Mouse (Mus musculus): ENCODE measurements around the gene Fgf11. TPM values are rescaled to one million over a fixed set of nuclear protein-coding genes. Genes with fewer than 3 reads are reported as not detected.

Gene Fgf11
- polyA plus RNA-seq, 1 experiment from 2014 or later: 2.5 TPM

DNA sequence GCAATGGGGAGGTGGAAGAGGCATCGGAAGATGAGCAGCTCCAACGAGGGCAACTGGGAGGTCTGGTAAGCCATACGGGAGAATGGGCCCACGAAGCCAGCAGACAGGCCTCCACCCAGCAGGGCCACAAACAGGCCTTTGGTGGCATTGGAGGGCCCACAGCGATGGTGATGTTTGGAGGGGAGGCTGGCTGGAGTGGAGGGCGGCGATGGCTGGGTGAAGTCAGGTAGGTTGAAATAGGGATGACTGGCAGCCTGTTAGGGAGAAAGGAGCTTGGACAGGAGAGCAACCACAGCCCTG, 40.8 kb downstream of the Fgf11 start:
- Histone ChIP-seq H3K4me1 (peaks cover 37% of the 10 kb centered on the region), H3K27ac (0 out of 2 replicates have a peak overlapping the region, but pooled peaks have one; percentile 100), H3K36me3 (no peaks in the 10 kb centered on the region), H3K9me3 (replicated peaks) (no peaks in the 10 kb centered on the region), H3K27me3 (no peaks in the 10 kb centered on the region), H3K4me2 (no peak overlapping the region), H3K4me3 (replicated peaks) (no peak overlapping the region), H3K9ac (no peak overlapping the region)
- no peak for ATAC-seq (replicated peaks; ENCODE audit: low FRiP score)
- 96% methylated on average over 7 of the region's 7 CpGs for WGBS

- 84% methylated on average over 14 of the region's 14 CpGs for WGBS
Observed at GRCm38 (mm10) chr11:69760160-69760900, 41.3 kb downstream of the Fgf11 start.

DNA sequence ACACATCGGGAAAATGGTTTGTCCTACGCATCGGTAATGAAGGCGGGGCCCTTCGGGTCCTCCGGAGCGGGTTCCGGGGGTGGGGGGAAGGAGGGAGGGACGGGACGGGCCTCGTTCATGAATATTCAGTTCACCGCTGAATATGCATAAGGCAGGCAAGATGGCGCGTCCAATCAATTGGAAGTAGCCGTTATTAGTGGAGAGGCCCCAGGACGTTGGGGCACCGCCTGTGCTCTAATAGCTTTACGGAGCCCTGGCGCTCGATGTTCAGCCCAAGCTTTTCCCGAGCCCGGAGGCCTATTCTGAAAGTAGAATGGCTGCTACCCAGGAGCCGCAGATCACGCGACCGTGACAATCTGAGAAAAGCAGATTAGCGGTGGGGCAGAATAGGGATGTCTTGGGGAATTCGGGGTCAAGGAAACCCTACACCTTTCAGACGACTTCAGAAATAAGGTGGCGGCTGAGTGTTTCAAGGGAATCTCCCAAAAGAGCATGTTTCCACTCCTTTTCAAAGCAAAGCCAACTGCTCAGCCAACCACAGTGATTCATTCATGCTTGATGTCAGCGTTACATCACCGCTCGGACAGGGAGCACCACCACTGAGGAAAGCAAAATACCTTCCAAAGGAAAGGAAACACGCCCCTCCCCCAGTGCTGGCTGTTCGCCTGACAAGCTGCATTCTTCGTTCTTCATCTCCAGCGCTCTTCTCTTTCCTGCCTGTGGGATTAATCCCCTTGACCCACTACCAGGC, 42.5 kb downstream of the Fgf11 start:
- no peaks in the 10 kb centered on the region for H3K9me3 ChIP-seq (replicated peaks)
- peak; percentile 89 for ATAC-seq (replicated peaks; ENCODE audit: low FRiP score)
- no peaks in the 10 kb centered on the region for H3K27me3 ChIP-seq
- H3K36me3 ChIP-seq: no peaks in the 10 kb centered on the region
- peak overlapping the region; percentile 76 for H3K9ac ChIP-seq
- H3K4me3 ChIP-seq (replicated peaks): peak overlapping the region; percentile 69
- peaks cover 45% of the 10 kb centered on the region for H3K4me1 ChIP-seq
- H3K27ac ChIP-seq: peak overlapping the region; percentile 100
- WGBS: under 1% methylated on average over 37 of the region's 37 CpGs
- H3K4me2 ChIP-seq: peak overlapping the region; percentile 64

More at GRCm38 (mm10) chr11:69760160-69760900, 41.3 kb downstream of the Fgf11 start:
- H3K27me3 ChIP-seq: no peaks in the 10 kb centered on the region
- H3K27ac ChIP-seq: peak overlapping the region; percentile 100
- peak overlapping the region; percentile 64 for H3K4me2 ChIP-seq
- no peak for ATAC-seq (replicated peaks; ENCODE audit: low FRiP score)
- no peak overlapping the region for H3K4me3 ChIP-seq (replicated peaks)
- H3K4me1 ChIP-seq: peaks cover 39% of the 10 kb centered on the region
- H3K36me3 ChIP-seq: no peaks in the 10 kb centered on the region
- H3K9ac ChIP-seq: 0 out of 2 replicates have a peak overlapping the region, but pooled peaks have one; percentile 76
- no peaks in the 10 kb centered on the region for H3K9me3 ChIP-seq (replicated peaks)

DNA sequence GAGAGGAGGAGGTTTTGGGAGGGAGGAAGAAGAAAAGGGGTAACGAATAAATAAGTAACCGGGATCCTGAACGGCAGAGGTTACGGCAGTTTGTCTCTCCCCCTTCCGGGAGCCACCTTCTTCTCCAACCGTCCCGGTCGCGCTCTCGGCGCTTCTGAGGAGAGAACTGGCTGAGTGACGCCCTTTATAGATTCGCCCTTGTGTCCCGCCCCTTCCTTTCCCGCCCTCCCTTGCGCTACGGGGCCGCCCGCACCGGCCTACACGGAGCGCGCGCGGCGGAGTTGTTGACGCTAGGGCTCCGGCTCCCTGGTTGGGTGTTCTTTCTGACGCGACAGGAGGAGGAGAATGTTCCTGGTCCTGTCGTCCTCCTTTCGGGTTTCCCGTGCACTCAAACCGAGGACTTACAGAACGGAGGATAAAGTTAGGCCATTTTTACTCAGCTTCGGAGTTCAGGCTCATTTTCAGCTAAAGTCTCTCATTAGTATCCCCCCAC, 43.1 kb downstream of the Fgf11 start, which contains the start of gene Polr2a:
Polr2a (minus strand) TSS at position 160 of the 493 bp plus-strand sequence.
- Histone ChIP-seq H3K27ac (peak within 1 kb of the TSS; percentile 100), H3K4me1 (peaks cover 49% of the 10 kb centered on the region), H3K9me3 (replicated peaks) (no peaks in the 10 kb centered on the region), H3K36me3 (no peaks in the 10 kb centered on the region), H3K4me2 (peak within 1 kb of the TSS; percentile 64), H3K27me3 (no peaks in the 10 kb centered on the region), H3K4me3 (replicated peaks) (peak within 1 kb of the TSS; percentile 69), H3K9ac (peak within 1 kb of the TSS; percentile 76)
- ATAC-seq (replicated peaks; ENCODE audit: low FRiP score): peak; percentile 95
- WGBS: 0% methylated on average over 36 of the region's 36 CpGs

DNA sequence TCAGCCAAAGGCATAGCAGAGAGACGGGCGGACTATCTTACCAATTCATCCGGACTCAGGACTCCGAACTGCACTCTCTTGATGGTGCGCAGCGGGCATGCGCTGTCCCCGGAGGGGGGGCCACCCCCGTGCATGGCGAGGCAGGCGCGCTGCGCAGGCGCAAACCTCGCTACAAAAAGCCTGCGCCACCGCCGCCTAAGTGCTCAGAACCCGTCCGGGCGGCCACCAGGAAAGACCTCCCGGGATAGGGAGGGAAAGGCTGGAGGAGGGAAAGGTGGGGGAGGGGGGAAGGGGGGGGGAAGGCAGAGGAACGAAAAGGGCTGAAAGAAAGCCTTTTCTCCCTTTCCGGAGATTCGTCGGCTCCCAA, 43.6 kb downstream of the Fgf11 start:
- peak; percentile 89 for ATAC-seq (replicated peaks; ENCODE audit: low FRiP score)
- Histone ChIP-seq H3K36me3 (no peaks in the 10 kb centered on the region), H3K4me1 (peaks cover 51% of the 10 kb centered on the region), H3K9me3 (replicated peaks) (no peaks in the 10 kb centered on the region), H3K4me2 (peak overlapping the region; percentile 64), H3K27me3 (no peaks in the 10 kb centered on the region), H3K27ac (peak overlapping the region; percentile 100), H3K9ac (peak overlapping the region; percentile 76), H3K4me3 (replicated peaks) (peak overlapping the region; percentile 69)
- WGBS: under 1% methylated on average over 26 of the region's 26 CpGs

GRCm38 (mm10) chr11:69757303-69758089, 44.2 kb downstream of the Fgf11 start:
- Histone ChIP-seq H3K4me2 (peak overlapping the region; percentile 64), H3K36me3 (no peaks in the 10 kb centered on the region), H3K4me3 (replicated peaks) (peak overlapping the region; percentile 69), H3K9me3 (replicated peaks) (no peaks in the 10 kb centered on the region), H3K27me3 (no peaks in the 10 kb centered on the region), H3K9ac (peak overlapping the region; percentile 76), H3K27ac (peak overlapping the region; percentile 100), H3K4me1 (peaks cover 53% of the 10 kb centered on the region)
- 34% methylated on average over 9 of the region's 9 CpGs for WGBS
- ATAC-seq (replicated peaks; ENCODE audit: low FRiP score): 0 out of 2 replicates have a peak, but pooled peaks have one; percentile 0

DNA sequence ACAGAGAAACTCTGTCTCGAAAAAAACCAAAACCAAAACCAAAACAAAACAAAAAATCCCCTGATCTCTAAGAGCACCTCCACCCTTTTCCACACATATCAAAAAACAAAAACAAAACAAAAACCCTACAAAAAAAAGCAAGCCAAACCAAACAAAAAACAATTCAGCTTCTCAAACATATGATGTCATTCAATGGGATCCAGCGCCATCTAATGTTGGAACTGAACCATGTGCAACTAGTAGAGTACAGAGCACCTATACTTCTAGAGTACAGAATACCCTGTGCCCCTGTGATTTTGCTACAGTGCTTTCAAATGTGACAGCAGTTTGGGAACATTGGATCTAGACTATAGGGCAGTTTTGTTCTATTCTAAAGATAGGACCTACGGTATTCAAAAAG, 47.0 kb downstream of the Fgf11 start:
- 52% methylated on average over 3 of the region's 3 CpGs for WGBS
- Histone ChIP-seq H3K9me3 (replicated peaks) (no peaks in the 10 kb centered on the region), H3K4me1 (peaks cover 45% of the 10 kb centered on the region), H3K27me3 (no peaks in the 10 kb centered on the region), H3K4me3 (replicated peaks) (peak overlapping the region; percentile 0; the same call in 1 of the 2 replicates), H3K27ac (no peak overlapping the region), H3K36me3 (no peaks in the 10 kb centered on the region), H3K9ac (no peak overlapping the region), H3K4me2 (peak overlapping the region; percentile 49)
- no peak for ATAC-seq (replicated peaks; ENCODE audit: low FRiP score)

DNA sequence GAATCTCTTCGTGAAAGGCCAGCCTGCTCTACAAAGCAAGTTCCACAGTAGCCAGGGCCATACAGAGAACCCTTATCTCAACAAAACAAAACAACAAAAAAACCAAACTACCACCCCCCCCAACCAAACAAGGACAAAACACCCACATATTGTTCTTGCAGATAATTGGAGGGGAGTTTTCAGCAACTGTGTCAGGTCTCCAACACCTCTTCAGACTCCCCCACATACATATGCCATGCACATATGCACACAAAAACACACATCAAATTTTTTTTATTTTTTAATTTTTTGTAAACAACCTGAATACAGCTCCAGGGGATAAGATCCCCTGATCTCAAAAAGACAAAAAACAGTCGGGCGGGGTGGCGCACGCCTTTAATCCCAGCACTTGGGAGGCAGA, 47.4 kb downstream of the Fgf11 start:
- no peak for ATAC-seq (replicated peaks; ENCODE audit: low FRiP score)
- Histone ChIP-seq H3K4me3 (replicated peaks) (no peak overlapping the region), H3K9ac (no peak overlapping the region), H3K9me3 (replicated peaks) (no peaks in the 10 kb centered on the region), H3K36me3 (no peaks in the 10 kb centered on the region; the same call in 1 of the 2 replicates), H3K27ac (no peak overlapping the region), H3K4me1 (peaks cover 41% of the 10 kb centered on the region), H3K27me3 (no peaks in the 10 kb centered on the region), H3K4me2 (0 out of 2 replicates have a peak overlapping the region, but pooled peaks have one; percentile 49)
- WGBS: 89% methylated on average over 5 of the region's 5 CpGs

- ATAC-seq (replicated peaks; ENCODE audit: low FRiP score): no peak
- peaks cover 41% of the 10 kb centered on the region for H3K4me1 ChIP-seq
- no peak overlapping the region for H3K4me3 ChIP-seq (replicated peaks)
- H3K4me2 ChIP-seq: no peak overlapping the region
- H3K9me3 ChIP-seq (replicated peaks): no peaks in the 10 kb centered on the region
- no peak overlapping the region for H3K27ac ChIP-seq
- no peaks in the 10 kb centered on the region for H3K27me3 ChIP-seq
- H3K9ac ChIP-seq: no peak overlapping the region
- peaks cover 11% of the 10 kb centered on the region for H3K36me3 ChIP-seq
Observed at GRCm38 (mm10) chr11:69752686-69753085, 49.0 kb downstream of the Fgf11 start.

DNA sequence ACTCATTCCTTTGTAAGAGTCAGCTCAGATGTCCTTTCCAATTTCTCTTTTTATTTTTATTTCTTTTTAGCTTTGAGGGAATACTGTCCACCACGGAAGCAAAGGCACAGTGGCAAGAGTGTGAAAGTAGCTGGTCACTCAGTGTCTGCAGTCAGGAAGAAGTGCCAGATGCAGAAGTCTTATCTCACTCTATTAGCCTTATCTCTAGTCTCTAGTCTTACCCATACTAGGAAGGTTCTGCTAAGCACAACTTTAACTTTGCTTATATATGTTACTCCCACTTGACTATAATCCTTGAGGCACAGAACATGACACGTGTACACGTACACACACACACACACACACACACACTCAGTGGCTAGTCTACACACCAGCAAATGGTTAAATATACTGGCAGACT, 50.0 kb downstream of the Fgf11 start:
- H3K9me3 ChIP-seq (replicated peaks): no peaks in the 10 kb centered on the region
- ATAC-seq (replicated peaks; ENCODE audit: low FRiP score): no peak
- WGBS: 75% methylated on average over 3 of the region's 3 CpGs

More for the DNA sequence above, 50.0 kb downstream of the Fgf11 start:
- H3K4me1 ChIP-seq: peaks cover 32% of the 10 kb centered on the region
- H3K9ac ChIP-seq: no peak overlapping the region
- no peak overlapping the region for H3K27ac ChIP-seq
- no peak overlapping the region for H3K4me2 ChIP-seq
- H3K27me3 ChIP-seq: no peaks in the 10 kb centered on the region
- no peak overlapping the region for H3K4me3 ChIP-seq (replicated peaks)
- H3K36me3 ChIP-seq: peaks cover 22% of the 10 kb centered on the region

Measured in kidney, embryonic 15.5 days (tissue).